Mouse (Mus musculus): Measurements from ENCODE around the gene Arhgef7.

- TF ChIP-seq CTCF (IDR thresholded peaks at IDR 0.05; ENCODE audit: low read depth) = no peak
- no peak for TF ChIP-seq EP300 (optimal IDR thresholded peaks at IDR 0.05)
Observed at GRCm38 (mm10) chr8:11806252-11806651, 78.7 kb downstream of the Arhgef7 start.

Measured in stomach, postnatal 0 days (tissue).